Mouse (Mus musculus) limb, embryonic 12.5 days (tissue): Measurements from ENCODE around the gene B430305J03Rik. TPM values are rescaled to one million over a fixed set of nuclear protein-coding genes. Genes with fewer than 3 reads are reported as not detected.
A peak's percentile ranks its signal among the peaks of the same experiment; 100 is the strongest.

ENCODE experiments used
- ATAC-seq: fragments of 200-750 bp; cut with Nextera tagmentation; 2 replicates; pipeline ENCODE4 v1.8.0; 2017; ENCODE audit warnings: low read depth, moderate TSS enrichment; ENCODE audit not compliant: insufficient number of reproducible peaks, insufficient read depth, low FRiP score, low TSS enrichment
- H3K27ac ChIP-seq: fragments of 300-500 bp; sonication (generic); 2 replicates; pipeline ENCODE4 v1.5.1; 2016; ENCODE audit warnings: mild to moderate bottlenecking, moderate library complexity
- H3K27me3 ChIP-seq: fragments of 300-500 bp; sonication (generic); 2 replicates; pipeline ENCODE4 v1.6.1; 2016; ENCODE audit warnings: mild to moderate bottlenecking, moderate library complexity
- H3K36me3 ChIP-seq: fragments of 300-500 bp; sonication (generic); 2 replicates; pipeline ENCODE4 v1.6.1; 2016; ENCODE audit warnings: mild to moderate bottlenecking, moderate library complexity
- H3K4me1 ChIP-seq: fragments of 300-500 bp; sonication (generic); replicated peaks from 2 replicates; pipeline ENCODE4 v1.6.1; 2016
- H3K4me2 ChIP-seq: fragments of 300-500 bp; sonication (generic); 2 replicates; pipeline ENCODE4 v1.6.1; 2016; ENCODE audit warnings: mild to moderate bottlenecking, moderate library complexity
- H3K4me3 ChIP-seq: fragments of 300-500 bp; sonication (generic); replicated peaks from 2 replicates; pipeline ENCODE4 v1.5.1; 2016; ENCODE audit warnings: mild to moderate bottlenecking
- H3K9ac ChIP-seq: fragments of 300-500 bp; sonication (generic); replicated peaks from 2 replicates; pipeline ENCODE4 v1.6.1; 2016; ENCODE audit warnings: mild to moderate bottlenecking, moderate library complexity
- H3K9me3 ChIP-seq: fragments of 300-500 bp; sonication (generic); 2 replicates; pipeline ENCODE4 v1.6.1; 2016; ENCODE audit warnings: mild to moderate bottlenecking, moderate library complexity
- WGBS: fragments of 180-500 bp; shearing (Covaris S2); methylation state at CpG from one replicate; pipeline ENCODE4 v1.1.7; 2016; 5-methylcytosine and 5-hydroxymethylcytosine counted together
- polyA plus RNA-seq: library from polyadenylated mRNA; unstranded; fragments of >200 nt; fragmentation: Nextera tagmentation; extraction: Ambion mirVana; gene quantifications from 2 replicates; pipeline ENCODE4 v1.2.1, GENCODE M21; 2016

Gene B430305J03Rik
- polyA plus RNA-seq, 1 experiment from 2014 or later = not detected

- WGBS = under 1% methylated on average over 68 of the region's 68 CpGs
- H3K9me3 ChIP-seq = no peaks in the 10 kb centered on the region
- H3K27ac ChIP-seq = peak overlapping the region; percentile 72
- H3K4me1 ChIP-seq = peaks cover 5% of the 10 kb centered on the region; the same call in 1 of the 2 replicates
- no peaks in the 10 kb centered on the region; the same call in 1 of the 2 replicates for H3K36me3 ChIP-seq
- H3K4me3 ChIP-seq = peak overlapping the region; percentile 83
- H3K27me3 ChIP-seq = no peaks in the 10 kb centered on the region
- no peak for ATAC-seq
- H3K4me2 ChIP-seq = peak overlapping the region; percentile 82
- peak overlapping the region; percentile 80 for H3K9ac ChIP-seq
These were observed 573 bp downstream of the B430305J03Rik start for GRCm38 (mm10) chr3:61364978-61365778.

GRCm38 (mm10) chr3:61364661-61364977 lies 1.1 kb downstream of the B430305J03Rik start:
- Histone ChIP-seq H3K4me3 (peak overlapping the region; percentile 83), H3K27me3 (no peaks in the 10 kb centered on the region), H3K36me3 (no peaks in the 10 kb centered on the region; the same call in 1 of the 2 replicates), H3K4me2 (peak overlapping the region; percentile 82), H3K4me1 (peaks cover 5% of the 10 kb centered on the region; the same call in 1 of the 2 replicates), H3K27ac (peak overlapping the region; percentile 72), H3K9ac (peak overlapping the region; percentile 80), H3K9me3 (no peaks in the 10 kb centered on the region)
- WGBS = under 1% methylated on average over 33 of the region's 33 CpGs
- peak; percentile 17 for ATAC-seq

DNA sequence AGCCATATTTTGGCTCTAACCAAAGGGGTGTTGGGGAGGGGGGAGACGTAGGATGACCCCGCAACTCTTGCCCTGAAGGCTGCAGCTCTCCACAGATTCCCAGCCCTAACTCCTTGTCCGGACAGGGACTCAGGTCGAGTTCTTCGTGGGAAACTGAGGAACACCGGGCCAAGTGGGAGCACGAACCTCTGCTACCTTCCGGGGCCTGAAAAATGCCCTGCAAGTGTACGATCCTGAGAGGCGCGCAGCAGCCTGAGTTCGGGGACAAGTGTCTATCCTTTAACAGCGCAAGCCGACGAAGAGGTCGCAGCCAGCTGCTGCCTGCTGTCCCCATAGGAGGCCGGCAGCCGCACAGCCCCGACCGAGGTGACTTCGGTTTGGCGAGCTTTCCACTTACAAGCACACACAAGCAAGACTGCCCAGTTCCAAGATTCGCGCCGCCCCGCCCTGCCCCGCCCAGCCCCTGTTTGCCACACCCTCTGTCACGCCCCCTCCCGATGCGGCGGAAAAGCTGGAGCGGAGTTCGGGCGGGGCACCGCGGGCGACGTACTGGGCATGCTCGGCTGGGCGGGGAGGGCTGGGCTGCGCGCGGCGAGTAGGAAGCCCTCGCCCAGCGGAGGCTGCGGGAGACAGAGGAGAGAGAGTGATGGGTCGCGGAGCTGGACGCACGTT lies 1.6 kb downstream of the B430305J03Rik start:
- WGBS = under 1% methylated on average over 51 of the region's 51 CpGs
- peak; percentile 86 for ATAC-seq
- H3K27ac ChIP-seq = peak overlapping the region; percentile 83

GRCm38 (mm10) chr3:61363161-61363988 lies 2.4 kb downstream of the B430305J03Rik start:
- peak overlapping the region; percentile 88 for H3K27ac ChIP-seq
- WGBS = 0% methylated on average over 30 of the region's 30 CpGs
- no peaks in the 10 kb centered on the region for H3K9me3 ChIP-seq
- no peaks in the 10 kb centered on the region for H3K27me3 ChIP-seq
- H3K4me2 ChIP-seq = peak overlapping the region; percentile 82
- H3K4me3 ChIP-seq = peak overlapping the region; percentile 83
- peak overlapping the region; percentile 80 for H3K9ac ChIP-seq
- H3K4me1 ChIP-seq = peaks cover 9% of the 10 kb centered on the region; the same call in 1 of the 2 replicates
- H3K36me3 ChIP-seq = no peaks in the 10 kb centered on the region
- ATAC-seq = peak; percentile 97

More for the DNA sequence above, 1.6 kb downstream of the B430305J03Rik start:
- Histone ChIP-seq H3K4me3 (peak overlapping the region; percentile 83), H3K9me3 (no peaks in the 10 kb centered on the region), H3K4me1 (peaks cover 5% of the 10 kb centered on the region; the same call in 1 of the 2 replicates), H3K4me2 (peak overlapping the region; percentile 82), H3K27me3 (no peaks in the 10 kb centered on the region), H3K36me3 (no peaks in the 10 kb centered on the region; the same call in 1 of the 2 replicates), H3K9ac (peak overlapping the region; percentile 80)

DNA sequence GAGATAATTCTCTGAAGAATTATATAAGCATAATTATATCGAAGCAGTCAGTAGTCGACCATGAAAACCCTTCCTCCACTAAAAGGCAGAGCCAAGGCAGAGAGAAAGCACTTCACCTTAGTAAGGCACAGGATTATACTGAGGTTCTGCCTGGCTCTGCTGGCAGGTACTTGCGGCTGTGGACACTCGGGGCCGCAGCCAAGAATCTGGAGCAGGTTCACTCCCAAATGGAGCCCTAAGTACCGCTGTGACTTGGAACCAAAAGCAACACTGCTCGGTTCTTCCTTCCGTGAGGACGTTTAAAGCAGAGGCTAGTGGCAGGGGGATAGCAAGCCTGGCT lies 3.0 kb downstream of the B430305J03Rik start:
- H3K9ac ChIP-seq = peak overlapping the region; percentile 54
- H3K9me3 ChIP-seq = no peaks in the 10 kb centered on the region
- H3K27ac ChIP-seq = peak overlapping the region; percentile 88
- peak overlapping the region; percentile 83 for H3K4me3 ChIP-seq
- WGBS = 6% methylated on average over 9 of the region's 9 CpGs
- no peak for ATAC-seq
- peaks cover 9% of the 10 kb centered on the region; the same call in 1 of the 2 replicates for H3K4me1 ChIP-seq
- no peaks in the 10 kb centered on the region for H3K36me3 ChIP-seq
- H3K27me3 ChIP-seq = no peaks in the 10 kb centered on the region
- H3K4me2 ChIP-seq = peak overlapping the region; percentile 82

DNA sequence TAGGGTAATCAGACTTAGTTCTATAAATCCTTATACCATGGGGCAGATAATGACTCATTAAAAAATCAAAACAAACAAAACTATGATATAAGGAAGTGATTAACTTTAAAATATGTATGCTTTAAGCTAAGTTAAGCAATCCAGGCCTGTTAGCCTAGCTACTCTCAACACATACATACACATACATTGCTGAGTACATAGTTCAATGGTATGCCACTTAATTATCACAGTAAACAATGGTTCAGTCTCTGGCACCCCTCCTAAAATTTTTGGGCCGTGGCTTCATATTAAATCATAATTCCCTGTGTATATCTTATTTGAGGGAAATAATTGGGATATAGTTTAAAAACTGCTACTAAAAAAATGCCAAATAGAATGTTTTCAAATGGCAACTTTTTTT lies 4.4 kb downstream of the B430305J03Rik start, which contains the start of gene Rap2b:
TSS of gene Rap2b (plus strand) at position 301 of the 400 bp plus-strand sequence.
- peak within 1 kb of the TSS; percentile 82; the same call in 1 of the 2 replicates for H3K4me2 ChIP-seq
- no peak within 1 kb of the TSS for H3K9ac ChIP-seq
- no peak within 1 kb of the TSS for H3K27ac ChIP-seq
- H3K9me3 ChIP-seq = no peaks in the 10 kb centered on the region
- ATAC-seq = no peak
- peaks cover 4% of the 10 kb centered on the region; the same call in 1 of the 2 replicates for H3K4me1 ChIP-seq
- no peak within 1 kb of the TSS for H3K4me3 ChIP-seq
- no peaks in the 10 kb centered on the region for H3K27me3 ChIP-seq
- WGBS = 80% methylated on average over 1 of the region's 1 CpGs
- no peaks in the 10 kb centered on the region for H3K36me3 ChIP-seq

DNA sequence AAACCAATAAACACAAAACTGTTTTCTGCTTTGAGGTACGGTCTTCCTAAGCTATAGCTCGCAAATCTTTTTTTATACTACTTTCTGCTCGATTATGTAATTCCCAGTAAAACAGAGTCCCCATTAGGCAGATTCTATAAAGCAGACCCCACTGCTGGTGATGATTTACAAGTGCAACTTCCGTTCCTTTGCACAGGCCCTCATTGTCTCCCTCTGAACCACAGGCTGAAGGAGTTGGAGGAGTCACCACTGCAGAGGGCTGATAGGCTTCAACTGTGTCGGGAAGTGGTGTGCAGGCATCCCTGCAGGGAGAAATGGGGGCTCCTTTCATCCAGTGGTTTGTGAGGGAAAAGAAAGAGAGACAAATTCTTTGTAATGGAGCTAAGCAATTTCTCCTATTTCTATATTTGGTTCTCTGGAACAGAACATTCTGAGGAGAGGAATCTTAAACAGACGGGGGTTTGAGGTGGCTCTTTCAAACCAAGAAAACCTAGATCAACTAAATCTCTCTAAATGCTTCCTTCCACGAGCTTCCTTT lies 6.9 kb downstream of the B430305J03Rik start:
- Histone ChIP-seq H3K36me3 (no peaks in the 10 kb centered on the region), H3K4me1 (peaks cover 4% of the 10 kb centered on the region; the same call in 1 of the 2 replicates), H3K27me3 (no peaks in the 10 kb centered on the region), H3K4me3 (no peak overlapping the region), H3K9me3 (no peaks in the 10 kb centered on the region), H3K4me2 (no peak overlapping the region), H3K9ac (no peak overlapping the region), H3K27ac (no peak overlapping the region)
- no peak for ATAC-seq
- WGBS = 35% methylated on average over 7 of the region's 7 CpGs

DNA sequence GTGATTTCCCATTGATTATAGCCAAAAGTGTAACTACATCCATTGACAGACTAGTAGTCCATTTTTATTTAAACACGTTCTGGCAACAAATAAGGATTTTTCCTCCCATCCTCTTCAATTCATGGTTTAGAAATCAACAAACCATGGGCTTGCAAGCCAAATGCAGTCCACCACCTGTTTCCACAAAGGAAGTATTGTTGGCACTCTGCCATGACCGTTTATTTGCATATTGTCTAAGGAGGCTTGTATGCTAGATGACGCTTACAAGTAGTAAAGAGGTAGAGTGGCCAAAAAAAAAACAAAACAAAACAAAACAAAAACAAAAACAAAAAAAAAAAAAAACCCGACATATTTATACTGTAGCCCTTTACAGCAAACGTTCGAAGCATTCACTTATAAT lies 7.6 kb downstream of the B430305J03Rik start:
- 76% methylated on average over 6 of the region's 6 CpGs for WGBS
- H3K4me1 ChIP-seq = peaks cover 4% of the 10 kb centered on the region; the same call in 1 of the 2 replicates

DNA sequence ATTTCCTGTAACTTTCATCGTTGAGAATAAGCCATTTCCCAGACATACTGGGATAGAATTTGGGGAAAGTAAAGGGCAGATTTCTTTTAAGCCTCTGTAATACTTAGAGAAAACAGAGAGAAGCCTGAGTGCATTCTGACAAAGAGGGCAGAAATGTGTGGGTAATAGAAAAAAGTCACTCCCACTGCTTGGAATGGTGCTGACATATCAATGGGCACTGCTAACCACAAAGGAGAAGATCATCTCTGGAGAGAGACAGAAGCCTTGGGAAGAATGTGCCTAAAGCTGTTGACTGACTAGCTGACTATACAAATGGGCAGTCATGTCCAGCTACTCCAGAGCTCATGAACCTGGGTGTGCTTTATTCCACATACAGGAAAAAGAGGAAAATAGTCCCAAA lies 10.3 kb downstream of the B430305J03Rik start:
- Histone ChIP-seq H3K4me3 (no peak overlapping the region), H3K4me2 (no peak overlapping the region), H3K9ac (no peak overlapping the region), H3K4me1 (peaks cover 4% of the 10 kb centered on the region; the same call in 1 of the 2 replicates), H3K27me3 (no peaks in the 10 kb centered on the region), H3K36me3 (no peaks in the 10 kb centered on the region), H3K27ac (no peak overlapping the region), H3K9me3 (no peaks in the 10 kb centered on the region)
- 73% methylated on average over 1 of the region's 1 CpGs for WGBS
- ATAC-seq = no peak

More for the DNA sequence above, 7.6 kb downstream of the B430305J03Rik start:
- Histone ChIP-seq H3K9ac (no peak overlapping the region), H3K27me3 (no peaks in the 10 kb centered on the region), H3K9me3 (no peaks in the 10 kb centered on the region), H3K27ac (no peak overlapping the region), H3K36me3 (no peaks in the 10 kb centered on the region), H3K4me2 (no peak overlapping the region), H3K4me3 (no peak overlapping the region)
- no peak for ATAC-seq

DNA sequence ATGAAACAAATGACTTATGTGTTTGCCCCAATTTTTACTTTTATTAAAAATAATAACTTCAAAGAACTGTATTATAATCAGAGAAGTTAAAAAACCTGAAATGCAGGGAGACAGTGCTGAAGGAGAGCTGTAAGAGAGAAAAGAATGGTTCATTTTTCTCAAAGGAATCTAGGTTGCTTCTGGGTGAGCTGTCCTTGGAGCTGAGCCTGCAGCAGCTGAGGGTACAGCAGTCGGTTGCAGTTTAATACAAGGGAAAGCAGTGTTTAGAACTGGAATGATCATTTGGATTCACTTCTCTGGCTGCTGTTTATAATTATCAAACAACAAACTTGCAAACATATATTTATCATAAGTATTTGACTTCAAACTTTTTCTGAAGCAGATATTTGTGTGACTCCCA lies 16.3 kb downstream of the B430305J03Rik start:
- H3K4me3 ChIP-seq = no peak overlapping the region
- no peak overlapping the region for H3K27ac ChIP-seq
- H3K4me1 ChIP-seq = no peaks in the 10 kb centered on the region
- H3K27me3 ChIP-seq = no peaks in the 10 kb centered on the region
- no peak overlapping the region for H3K9ac ChIP-seq
- H3K4me2 ChIP-seq = no peak overlapping the region
- 65% methylated on average over 1 of the region's 1 CpGs for WGBS
- ATAC-seq = no peak
- no peaks in the 10 kb centered on the region for H3K36me3 ChIP-seq
- H3K9me3 ChIP-seq = no peaks in the 10 kb centered on the region
